Mouse (Mus musculus) embryonic fibroblast, embryonic 13.5 days (primary cell): ENCODE measurements around the gene Ahctf1.

Experiments
- CTCF ChIP-seq: IDR thresholded peaks from 2 replicates; pipeline ENCODE4 v1.5.1; 2011; ENCODE audit warnings: mild to moderate bottlenecking, control low read depth, low read length, moderate library complexity, borderline replicate concordance; ENCODE audit not compliant: insufficient read depth
- POLR2A ChIP-seq: IDR thresholded peaks from 2 replicates; pipeline ENCODE4 v1.6.1; 2011; ENCODE audit warnings: low read depth, mild to moderate bottlenecking, control low read depth, low read length, moderate library complexity

GRCm38 (mm10) chr1:179776831-179777230 is 26.6 kb downstream of the Ahctf1 start:
- TF ChIP-seq POLR2A (no peak), CTCF (no peak)
